Mouse (Mus musculus) CD4-positive helper T cell, adult 2 months (primary cell): ENCODE results near the gene 1700025G04Rik.

Experiments
- DNase-seq: peaks from one replicate; pipeline ENCODE4 v3.0.0-alpha.2; 2012; ENCODE audit warnings: low read depth, missing footprints, low spot score

Gene 1700025G04Rik

DNA sequence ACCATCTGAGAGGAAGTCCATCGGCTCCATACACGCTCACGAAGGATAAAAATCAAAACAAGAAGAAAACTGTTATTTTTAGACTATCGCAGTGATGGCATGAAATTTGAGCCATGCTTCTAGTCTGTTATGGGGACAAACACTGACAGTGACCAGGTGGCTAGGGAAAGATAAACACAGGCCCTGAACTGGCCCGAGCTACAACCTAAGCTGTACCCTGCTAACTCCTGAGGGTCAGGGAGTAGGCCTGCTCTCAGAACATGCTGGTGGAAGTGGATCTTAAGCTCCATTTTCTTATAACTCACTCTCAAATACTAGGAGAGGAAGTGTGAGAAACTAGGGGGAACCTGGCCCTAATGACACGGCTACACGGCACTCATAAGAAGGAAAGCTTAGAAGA, 126.7 kb downstream of the 1700025G04Rik start:
- no peak for DNase-seq

DNA sequence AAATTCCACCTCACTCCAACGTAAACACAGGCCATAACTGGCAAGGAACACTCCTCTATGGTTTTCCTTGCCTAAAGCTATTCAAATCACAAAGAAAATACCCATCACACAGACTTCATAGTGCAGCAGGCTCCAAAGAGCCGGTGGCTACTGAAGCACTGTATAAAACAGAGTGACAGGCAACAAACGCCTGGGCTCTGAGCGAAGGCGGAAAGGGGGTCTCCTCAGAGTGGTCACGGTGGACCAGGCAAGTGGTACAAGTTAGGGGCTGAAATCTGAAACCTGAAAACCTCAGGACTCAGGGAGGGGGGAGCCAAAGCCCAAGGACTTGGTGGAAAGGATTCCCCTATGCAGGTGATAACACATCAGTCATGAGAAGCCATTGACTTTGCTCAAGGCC, 127.8 kb downstream of the 1700025G04Rik start:
- DNase-seq: no peak

DNA sequence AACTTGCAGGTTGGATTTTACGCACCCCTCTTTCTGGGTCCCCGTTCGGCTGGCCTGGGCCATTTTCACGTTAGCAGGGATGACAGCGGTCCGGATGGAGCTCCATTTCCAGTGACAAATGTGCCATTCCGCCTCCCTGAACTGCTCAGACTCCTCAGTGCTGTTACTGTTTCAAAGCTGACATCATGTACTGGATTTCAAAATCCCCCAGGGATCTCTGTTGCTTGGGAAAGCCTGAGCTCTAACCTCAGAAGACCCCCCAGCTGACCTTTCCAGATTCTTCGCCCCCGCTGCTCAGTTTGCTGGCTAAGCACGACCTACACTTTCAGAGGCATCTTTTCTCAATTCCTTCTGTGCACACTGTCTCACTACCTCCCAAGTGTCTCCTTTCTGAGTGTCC, 128.7 kb downstream of the 1700025G04Rik start:
- no peak for DNase-seq

DNA sequence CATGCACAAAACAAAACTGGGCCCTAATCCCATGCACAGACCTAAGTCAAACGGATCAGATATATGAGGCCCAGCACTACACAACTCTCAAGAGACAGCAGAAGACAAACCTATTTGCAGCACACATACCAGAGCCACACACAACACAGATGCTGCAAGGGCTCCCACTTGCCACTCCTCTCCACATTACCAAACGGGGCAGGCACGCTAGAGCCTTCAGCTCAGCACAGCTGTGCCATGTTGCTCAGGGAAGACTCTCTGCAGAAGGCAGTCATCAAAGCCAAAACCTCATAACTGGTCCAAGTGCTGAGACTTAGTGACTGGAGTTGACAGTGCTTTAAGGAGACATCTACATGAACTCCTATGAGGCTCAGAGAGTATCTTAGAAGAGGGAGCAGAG, 130.9 kb downstream of the 1700025G04Rik start:
- no peak for DNase-seq

DNA sequence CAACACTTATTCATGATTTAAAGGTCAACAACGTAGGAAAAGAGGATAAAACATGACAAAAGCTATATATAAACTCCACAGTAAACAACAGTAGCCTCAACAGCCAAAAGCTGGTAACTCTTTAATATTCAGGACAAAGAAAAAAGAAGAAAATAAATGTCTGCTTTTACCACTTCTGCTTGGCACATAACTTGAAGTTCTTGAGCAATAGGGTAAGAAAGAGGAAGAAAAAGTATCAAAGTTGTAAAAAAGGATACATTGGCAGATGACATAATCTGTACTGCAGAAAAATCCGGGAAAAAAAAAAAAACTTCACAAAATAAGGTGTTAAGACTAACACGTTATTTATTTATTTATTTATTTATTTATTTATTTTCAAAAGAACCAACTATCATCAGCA, 131.5 kb downstream of the 1700025G04Rik start:
- no peak for DNase-seq

DNA sequence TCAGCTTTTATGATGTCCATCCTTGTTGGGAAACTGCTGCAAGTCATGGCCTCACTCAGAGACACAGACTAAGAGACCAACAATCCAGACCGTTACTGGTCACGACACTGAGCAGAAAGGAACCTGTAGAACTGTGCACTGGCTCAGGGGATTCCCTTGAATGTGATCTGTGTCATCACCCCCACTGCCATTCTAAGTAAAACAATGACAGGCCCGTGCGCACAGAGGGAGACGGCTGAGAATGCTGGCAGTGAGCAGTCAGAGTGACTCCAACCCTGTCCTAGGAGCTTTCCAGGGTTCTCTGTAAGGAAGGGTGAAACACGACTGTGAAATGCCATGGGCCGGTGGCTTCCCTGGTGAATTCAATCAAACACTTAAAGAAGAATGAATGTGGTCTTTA, 132.3 kb downstream of the 1700025G04Rik start:
- DNase-seq: no peak

DNA sequence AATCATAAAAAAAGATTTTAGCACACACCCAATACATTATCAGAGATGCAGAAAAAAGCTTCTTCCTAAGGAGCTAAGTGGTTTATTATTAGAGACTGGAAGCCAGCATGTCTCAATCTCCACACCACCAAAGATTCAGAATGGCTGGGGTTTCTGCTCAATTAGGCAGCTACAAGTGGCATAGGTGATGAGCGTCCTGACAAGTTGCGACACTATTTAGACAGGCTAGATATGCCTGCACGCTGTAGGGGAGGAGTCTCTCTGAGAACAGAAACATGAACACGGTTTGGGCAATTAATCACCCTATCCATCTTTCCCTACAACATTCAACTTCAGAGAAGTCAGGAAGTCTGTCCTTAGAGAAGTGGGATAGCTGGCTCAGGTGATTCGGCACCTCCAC, 134.1 kb downstream of the 1700025G04Rik start:
- no peak for DNase-seq

DNA sequence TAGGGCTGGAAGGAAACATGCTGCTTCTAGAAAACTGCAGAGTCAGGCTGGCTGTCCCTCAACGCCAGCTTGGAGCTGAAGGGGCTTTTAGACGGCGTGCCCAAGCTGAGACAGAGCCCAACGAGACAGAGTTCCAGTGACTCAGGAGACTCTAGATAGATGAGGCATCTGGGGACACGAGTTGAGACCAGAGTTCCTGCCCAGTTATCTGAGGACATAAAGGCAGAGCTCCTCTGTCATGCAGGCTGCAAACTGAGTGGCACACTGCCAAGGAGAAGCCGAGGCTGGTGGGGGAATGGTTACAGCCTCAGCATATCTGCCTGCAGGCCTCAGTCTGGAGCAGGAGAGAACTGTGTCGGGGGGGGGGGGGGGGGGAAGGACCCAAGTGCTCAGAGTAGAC, 136.4 kb downstream of the 1700025G04Rik start:
- no peak for DNase-seq

DNA sequence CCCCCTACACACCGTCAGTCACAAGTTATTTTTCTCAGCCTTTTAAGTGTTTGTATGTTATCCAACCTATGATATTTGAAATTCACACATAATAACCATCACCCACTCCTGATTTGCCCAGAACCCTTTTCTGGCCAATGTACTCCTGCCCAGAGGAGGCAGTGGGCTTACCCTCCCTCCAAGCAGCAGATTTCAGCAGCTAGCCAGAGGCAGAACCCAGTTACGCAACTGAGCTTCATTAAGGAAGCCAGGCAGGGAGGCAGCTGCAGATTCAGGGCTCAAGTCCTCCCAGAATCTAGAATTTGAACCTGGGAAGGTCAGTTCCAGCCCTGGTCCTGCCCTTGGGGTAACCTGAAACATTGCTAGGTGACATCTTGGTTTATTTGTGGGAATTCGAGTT, 141.9 kb downstream of the 1700025G04Rik start:
- no peak for DNase-seq

DNA sequence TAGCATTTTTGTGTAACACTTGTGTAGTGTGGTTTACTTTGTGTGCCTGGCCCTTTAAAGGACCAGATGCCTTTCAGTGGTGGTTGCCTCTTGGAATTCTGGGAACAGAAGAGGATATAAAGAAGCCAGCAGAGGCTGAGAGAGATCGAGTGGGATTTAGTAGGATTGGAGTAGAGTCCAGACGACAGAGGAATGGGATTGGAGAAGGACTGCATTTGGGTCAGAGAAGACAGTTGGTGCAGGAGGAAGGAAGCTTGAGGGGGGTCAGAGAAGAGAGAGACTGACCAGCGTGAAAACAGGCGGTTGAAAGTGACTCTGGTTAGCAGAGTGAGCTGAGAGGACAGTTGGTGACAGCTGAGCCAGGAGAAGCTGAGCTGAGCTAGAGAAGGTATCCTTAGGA, 142.4 kb downstream of the 1700025G04Rik start:
- no peak for DNase-seq

DNA sequence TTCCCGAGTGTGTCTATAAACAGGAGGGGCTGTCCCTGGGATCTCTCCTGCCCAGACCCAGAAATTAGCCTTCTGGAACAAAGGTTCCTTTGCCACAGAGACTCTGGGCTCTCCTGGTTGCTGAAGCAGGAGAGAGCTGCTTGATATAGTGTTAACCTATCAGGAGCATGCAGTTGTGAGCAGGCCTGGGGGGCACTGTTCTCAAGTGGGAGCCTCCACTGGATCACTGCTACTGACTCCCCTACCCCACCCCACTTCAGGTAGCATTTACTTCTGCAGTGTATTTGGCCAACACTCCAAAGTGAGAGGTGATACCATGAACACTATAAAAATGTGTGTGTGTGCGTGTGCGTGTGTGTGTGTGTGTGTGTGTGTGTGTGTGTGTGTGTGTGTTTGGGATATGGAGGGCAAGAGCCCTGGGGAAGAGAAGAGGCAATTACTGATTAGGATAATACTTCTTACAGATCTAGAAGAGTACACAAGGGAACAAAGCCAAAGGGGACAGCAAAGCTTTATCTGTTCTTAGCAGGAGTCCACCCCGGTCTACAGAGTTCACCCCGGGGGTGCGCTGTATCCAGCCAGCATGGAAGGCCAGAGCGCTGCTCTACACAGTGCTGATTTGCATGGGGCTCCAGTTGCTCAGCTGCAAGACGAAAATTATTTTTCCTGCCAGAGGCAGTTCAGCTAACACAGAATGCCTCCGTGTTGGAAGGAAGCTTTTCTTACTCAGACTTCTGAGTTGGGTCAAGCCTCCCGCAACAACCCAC, 145.3 kb downstream of the 1700025G04Rik start:
- DNase-seq: no peak

DNA sequence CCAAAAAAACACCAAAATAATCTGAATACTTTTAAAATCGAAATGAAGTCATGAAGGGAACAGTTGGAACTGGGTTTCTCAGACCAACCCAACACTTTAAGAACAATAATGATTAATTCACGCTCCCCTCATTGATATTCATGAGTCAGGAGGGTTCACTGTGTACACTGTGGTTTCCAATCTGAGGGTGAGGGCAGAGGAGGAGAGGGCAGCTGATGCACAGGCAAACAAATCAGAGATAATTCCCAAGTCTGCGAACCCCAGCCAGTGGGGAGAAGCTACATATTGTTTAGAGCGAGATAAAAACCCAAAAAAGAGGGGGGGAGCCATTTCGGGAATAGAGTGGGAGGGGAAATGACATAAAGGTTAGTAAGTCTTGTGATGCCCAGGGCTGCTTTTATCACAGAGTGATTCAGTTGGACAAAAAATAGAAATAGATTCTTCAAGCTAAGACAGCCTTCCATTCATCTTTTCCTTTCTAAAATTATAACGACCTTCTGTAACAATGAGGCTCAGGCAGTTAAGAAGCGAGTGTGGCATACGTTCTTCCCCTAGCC, 146.2 kb downstream of the 1700025G04Rik start:
- no peak for DNase-seq

DNA sequence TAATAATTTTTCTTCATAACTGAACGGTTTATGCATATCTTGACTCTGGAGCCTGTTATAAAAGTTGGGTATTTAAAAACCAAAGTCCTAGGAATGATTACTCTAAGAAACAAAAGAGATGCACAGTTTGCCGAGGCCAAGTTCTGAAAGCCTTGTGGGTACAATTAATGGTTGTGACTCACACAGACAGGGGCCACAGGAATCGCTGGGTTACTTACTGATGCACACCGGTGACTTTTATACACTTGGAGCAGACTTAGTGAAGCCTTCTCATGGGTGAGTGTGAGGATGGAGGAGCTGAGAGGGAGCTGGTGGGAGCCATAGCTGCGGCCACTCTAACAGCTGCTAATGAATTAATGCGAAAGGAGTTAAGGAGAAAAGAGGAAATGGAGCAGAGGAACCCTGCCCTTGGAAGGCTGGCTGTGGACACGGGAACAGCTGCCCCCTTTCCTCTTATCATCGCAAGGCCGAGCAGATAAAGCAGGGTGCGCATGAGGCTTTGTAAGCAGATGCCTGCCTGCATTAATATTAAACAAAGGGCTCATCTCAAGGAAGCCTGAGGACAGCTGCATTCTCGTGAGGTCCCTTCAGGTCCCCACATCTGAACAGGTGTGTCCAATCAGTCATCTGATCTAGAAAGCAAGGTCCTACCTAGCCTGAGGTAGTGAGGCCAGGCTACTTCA, 146.8 kb downstream of the 1700025G04Rik start:
- DNase-seq: no peak

DNA sequence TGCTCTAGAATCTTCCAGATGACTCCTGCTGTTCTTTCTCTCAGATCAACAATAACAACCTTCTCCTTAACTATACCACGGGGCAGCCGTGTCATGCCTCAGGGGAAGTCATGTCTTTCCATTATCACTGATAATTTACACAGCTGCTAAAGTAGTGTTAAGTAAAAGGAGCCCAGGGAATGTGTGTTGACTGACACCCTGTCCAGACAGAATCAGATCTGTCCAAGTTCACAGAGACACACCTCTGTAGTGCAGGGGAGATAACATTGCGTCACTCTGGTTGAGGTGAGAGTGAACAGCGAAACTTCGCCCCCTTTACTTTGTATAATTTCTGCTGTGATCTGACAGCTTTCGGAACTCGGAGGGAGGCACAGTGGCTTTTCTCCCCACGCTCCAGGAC, 149.9 kb downstream of the 1700025G04Rik start:
- no peak for DNase-seq

DNA sequence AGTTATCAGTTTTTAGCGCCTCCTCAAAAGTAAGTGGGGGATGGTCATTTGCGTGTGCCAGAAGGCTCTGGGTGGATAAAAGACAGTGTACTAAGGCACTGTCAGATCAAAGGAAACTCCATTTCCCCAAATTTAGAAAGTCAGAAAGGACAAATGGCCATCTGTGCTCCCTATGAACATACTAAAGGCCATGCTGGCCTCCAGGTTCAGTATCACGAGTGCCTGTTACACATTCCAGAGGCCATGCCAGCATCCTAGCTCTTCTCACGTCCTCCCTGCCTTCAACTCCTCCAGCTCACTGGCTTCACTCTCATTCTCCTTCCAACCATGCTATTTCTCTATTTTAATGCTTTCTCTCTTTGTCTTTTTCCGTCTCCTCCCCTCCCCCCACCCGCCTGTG, 150.4 kb downstream of the 1700025G04Rik start:
- DNase-seq: no peak

DNA sequence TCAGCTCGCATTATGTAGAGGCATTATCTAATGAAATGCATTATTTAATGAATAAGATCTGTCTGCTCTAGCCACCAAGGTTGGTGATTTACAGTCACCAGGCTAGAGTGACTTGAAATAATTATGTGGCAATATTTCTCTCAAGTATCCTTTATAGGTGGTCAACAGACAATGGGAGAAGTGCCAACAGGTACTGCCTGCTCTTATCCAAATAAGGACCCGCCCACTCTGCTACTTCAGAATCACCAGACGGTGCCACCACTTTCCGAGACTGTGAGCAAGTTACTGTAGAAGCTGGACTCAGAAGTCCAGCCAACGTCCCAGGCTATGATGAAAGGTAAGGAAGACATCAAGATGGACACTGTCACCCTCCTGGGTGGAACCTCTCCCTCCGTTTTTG, 156.3 kb downstream of the 1700025G04Rik start:
- no peak for DNase-seq

DNA sequence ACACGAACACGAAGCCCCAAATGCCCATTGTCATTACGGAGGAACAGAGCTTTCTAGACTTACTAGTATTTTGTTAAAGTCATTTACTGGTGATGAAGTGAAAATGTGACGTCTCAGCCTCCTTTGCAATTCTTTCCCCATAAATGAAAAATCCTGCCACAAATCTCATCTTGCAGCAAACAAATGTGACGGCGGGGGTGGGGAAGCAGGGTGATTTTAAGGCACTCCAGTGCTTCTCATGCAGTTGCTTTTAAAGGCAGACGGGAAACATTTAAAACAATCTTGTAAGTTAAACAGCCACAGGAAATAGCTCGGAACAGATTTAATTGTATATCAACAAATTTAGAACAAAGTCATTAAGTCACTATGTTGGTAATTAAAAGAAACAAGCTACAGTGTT, 163.1 kb downstream of the 1700025G04Rik start:
- DNase-seq: no peak

DNA sequence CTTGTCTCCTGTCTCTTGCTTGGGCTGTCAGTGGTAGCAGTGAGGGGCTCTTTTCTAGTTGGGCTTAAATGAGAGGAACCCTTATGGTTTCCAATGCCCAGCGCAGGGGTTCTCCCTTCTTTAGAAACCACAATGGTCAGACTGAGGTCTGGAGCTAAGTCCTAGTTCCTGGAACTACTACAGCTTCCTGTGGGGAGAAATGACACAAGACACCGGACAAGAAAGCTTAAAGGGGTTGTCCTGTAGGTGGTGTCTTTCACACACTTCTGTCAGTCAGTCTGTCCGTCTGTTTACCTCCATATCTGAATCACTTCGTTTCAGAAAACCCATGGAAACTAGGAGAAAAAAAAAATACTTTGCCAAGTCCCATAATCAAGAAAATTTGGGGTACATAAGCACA, 163.8 kb downstream of the 1700025G04Rik start:
- DNase-seq: no peak

DNA sequence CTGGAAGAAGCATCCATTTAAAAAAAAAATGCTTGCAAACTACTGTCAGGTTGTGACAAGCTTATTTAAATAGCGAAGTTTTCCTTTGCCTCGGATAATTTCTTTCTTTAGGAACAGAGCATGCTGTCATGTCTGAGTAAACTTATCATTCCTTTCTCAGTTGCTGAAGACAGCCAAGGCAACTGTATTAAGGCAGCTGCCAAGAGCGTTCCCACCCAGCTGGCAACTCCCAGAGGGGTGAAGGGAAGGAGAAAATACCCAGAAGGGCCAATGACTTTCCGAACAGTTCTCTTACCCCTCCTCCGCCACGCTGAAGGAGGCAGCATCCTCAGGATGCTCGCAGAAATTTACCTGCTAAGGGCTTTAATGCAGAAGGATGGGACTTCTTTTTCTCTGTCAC, 164.2 kb downstream of the 1700025G04Rik start:
- no peak for DNase-seq

DNA sequence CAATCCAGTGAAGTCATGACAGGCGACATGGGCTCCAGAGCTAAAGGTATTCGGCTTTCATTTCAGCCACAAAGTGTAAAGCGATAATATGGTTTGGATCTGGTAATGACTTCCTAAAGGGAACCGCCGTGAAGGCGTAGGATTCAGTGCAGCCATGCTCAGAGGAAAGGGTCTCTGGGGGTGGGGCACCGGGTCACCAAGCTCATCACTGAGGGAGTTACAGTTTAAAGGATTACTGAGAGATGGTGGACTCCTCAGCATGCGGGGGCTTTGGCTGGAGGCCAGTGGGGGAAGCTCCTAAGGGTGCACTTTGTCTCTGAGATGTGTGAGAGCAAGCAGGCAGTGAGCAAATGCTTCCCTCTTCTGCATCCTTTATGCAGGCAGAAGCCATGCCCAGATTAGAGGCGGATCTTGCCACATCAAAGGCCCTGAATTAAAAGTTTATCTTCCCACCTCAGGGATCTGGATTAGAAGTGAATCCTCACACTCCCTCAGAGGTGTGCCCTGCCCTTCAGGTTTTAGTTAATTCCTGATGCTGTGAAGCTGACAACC, 171.0 kb downstream of the 1700025G04Rik start:
- no peak for DNase-seq

DNA sequence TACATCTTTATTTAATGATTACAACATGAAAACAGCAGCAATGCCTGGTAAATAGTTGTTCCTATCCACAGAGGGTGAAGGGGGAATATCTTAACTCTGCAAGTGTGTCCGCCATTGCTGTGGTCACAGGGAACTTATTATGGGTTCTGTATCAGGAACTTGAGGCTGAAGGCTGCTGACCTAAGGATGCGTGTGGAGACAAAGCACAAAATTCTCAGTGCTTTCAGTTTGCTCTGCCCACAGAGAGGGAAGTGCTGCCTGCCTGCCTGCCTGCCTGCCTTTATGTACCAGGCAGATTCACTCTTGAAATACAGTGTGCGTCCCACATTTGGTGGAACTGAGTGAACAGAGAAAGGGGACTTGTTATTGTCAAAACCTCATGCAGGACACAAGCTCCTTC, 172.2 kb downstream of the 1700025G04Rik start:
- no peak for DNase-seq

DNA sequence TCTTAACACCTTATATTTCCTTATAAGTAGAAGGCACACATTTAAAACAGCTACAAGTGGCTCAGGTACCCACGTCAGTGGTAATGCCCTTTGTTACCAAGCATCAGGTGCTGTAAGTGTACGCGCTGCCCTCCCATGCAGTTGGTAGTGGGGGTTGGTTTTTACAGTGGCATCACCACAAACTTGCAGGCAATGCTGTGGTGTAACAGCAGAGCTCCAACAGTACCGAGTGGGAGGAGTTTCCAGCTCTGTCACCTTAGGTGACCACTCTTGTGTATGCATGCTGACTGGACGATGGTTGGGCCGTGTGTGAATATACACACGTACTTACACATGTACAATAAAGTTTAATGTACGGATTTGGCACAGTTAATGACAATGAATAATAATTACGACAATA, 175.4 kb downstream of the 1700025G04Rik start:
- no peak for DNase-seq

DNA sequence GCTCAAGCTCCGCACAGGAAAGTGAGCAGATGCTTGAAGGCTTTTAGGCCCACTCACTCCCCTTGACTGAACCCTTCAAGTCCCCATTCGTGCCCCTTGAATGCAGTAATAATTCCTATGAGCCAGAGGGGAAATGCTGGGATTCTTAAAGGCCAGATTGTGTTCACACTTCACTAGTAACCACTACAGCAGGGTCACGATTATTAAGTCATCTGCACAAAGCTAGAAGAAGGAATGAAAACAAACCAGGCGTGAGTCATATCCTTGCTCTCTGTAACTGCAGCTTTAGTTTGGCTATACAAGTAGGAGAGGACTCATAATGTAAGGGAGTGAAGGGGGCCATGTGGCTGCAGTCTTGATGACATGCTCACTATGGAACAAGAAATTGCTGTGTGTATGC, 182.9 kb downstream of the 1700025G04Rik start:
- no peak for DNase-seq
